Mouse (Mus musculus) myocyte (in vitro differentiated cells): Measurements from ENCODE around the gene Kyat3.

Experiments used
- CEBPB ChIP-seq: IDR thresholded peaks from 2 replicates; pipeline ENCODE4 v1.6.1; 2011; ENCODE audit warnings: mild to moderate bottlenecking, moderate library complexity; ENCODE audit not compliant: poor library complexity, insufficient read depth, severe bottlenecking
- E2F4 ChIP-seq: IDR thresholded peaks from one replicate; pipeline ENCODE4 v1.6.1; 2011; ENCODE audit warnings: mild to moderate bottlenecking, control low read depth, moderate library complexity; ENCODE audit not compliant: insufficient read depth
- MAX ChIP-seq: IDR thresholded peaks from one replicate; pipeline ENCODE4 v1.6.1; 2011; ENCODE audit warnings: low read depth, mild to moderate bottlenecking, control low read depth
- MYOD1 ChIP-seq, 3 experiments: IDR thresholded peaks; one replicate each; pipeline ENCODE4 v1.6.1; 2011; ENCODE audit warnings: control low read depth in 2 of 3, low read depth in 2 of 3, mild to moderate bottlenecking in 2 of 3, moderate library complexity in 1 of 3; ENCODE audit not compliant: insufficient read length in 2 of 3, control insufficient read depth in 1 of 3
- MYOG ChIP-seq, 3 experiments: IDR thresholded peaks; one replicate each; pipeline ENCODE4 v1.6.1; 2011; ENCODE audit warnings: control low read depth in 2 of 3, low read depth in 2 of 3, mild to moderate bottlenecking in 2 of 3; ENCODE audit not compliant: insufficient read length in 2 of 3, control insufficient read depth in 1 of 3, insufficient read depth in 1 of 3
- POLR2A ChIP-seq: IDR thresholded peaks from one replicate; pipeline ENCODE4 v1.6.1; 2011; ENCODE audit warnings: low read depth, mild to moderate bottlenecking, control low read depth, moderate library complexity; ENCODE audit not compliant: insufficient read length
- POLR2AphosphoS2 ChIP-seq: IDR thresholded peaks from one replicate; pipeline ENCODE4 v1.6.1; 2011; ENCODE audit warnings: low read depth, control low read depth; ENCODE audit not compliant: insufficient read length
- SRF ChIP-seq: IDR thresholded peaks from one replicate; pipeline ENCODE4 v1.6.1; 2011; ENCODE audit warnings: low read depth; ENCODE audit not compliant: control insufficient read depth, insufficient read length
- TCF12 ChIP-seq: IDR thresholded peaks from one replicate; pipeline ENCODE4 v1.6.1; 2011; ENCODE audit warnings: mild to moderate bottlenecking, control low read depth; ENCODE audit not compliant: poor library complexity, insufficient read depth, severe bottlenecking
- TCF3 ChIP-seq: IDR thresholded peaks from one replicate; pipeline ENCODE4 v1.6.1; 2011; ENCODE audit warnings: low read depth, control low read depth; ENCODE audit not compliant: insufficient read length
- USF1 ChIP-seq: IDR thresholded peaks from one replicate; pipeline ENCODE4 v1.6.1; 2011; ENCODE audit warnings: low read depth, mild to moderate bottlenecking, control low read depth, moderate library complexity

GRCm38 (mm10) chr3:142747673-142748072 lies 46.8 kb downstream of the Kyat3 start:
- no peak for TF ChIP-seq POLR2A
- no peak for TF ChIP-seq E2F4
- TF ChIP-seq MAX: no peak
- TF ChIP-seq SRF: no peak
- TF ChIP-seq MYOD1 (IDR thresholded peaks at IDR 0.05; ENCODE audit: control insufficient read depth in 1 of 3, insufficient read length in 2 of 3, low read depth in 2 of 3): no peak
- no peak for TF ChIP-seq USF1
- TF ChIP-seq TCF12: no peak
- TF ChIP-seq TCF3: no peak
- no peak for TF ChIP-seq MYOG (IDR thresholded peaks at IDR 0.05; ENCODE audit: control insufficient read depth in 1 of 3, insufficient read depth in 1 of 3, insufficient read length in 2 of 3, low read depth in 2 of 3)
- no peak for TF ChIP-seq POLR2AphosphoS2
- TF ChIP-seq CEBPB: no peak
